Mouse (Mus musculus): Measurements from ENCODE around the gene 0610010K14Rik. TPM values are rescaled to one million over a fixed set of nuclear protein-coding genes. Genes with fewer than 3 reads are reported as not detected.

The 0610010K14Rik gene
- polyA plus RNA-seq, 1 experiment from 2014 or later = 222 TPM

DNA sequence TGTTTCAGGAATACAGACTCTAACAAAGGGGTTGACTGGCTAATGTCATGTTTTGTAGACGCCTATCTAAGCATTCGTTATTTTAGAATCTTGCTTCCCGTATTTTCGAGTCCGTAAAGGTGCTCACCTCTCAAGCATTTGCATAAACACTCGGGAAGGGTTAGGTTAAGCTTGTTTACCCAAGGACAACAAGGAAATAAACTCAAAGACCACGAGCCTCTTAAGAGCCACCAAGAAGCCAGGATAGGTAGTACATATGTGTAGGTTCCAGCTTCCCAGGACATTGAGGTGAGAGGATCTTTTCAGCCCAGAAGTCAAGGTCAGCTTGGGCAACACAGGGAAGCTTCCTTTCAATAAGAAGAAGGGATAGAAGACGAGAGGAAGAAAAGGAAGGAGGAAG is 38.6 kb downstream of the 0610010K14Rik start:
- 80% methylated on average over 8 of the region's 8 CpGs for WGBS

DNA sequence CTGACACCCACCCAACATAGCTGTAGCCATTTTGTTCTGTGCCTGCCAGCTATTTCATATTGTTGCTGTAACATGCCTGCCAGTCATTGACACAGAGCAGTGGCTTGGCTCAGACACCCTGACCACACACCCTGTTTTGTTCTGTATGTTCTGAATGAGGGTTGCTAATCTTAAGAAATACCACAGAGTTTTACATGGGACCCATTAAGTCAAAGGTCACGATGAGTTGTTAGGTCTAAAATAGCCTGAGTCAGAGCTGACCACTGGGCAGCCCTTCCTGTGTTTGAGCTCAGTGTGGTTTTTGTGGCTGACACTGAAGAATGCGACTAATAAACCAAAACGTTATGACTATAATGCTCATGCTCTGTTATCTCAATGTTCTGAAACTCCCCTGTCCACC is 39.4 kb downstream of the 0610010K14Rik start:
- Histone ChIP-seq H3K27me3 (no peaks in the 10 kb centered on the region), H3K9ac (replicated peaks) (no peak overlapping the region), H3K4me1 (replicated peaks) (no peaks in the 10 kb centered on the region; the same call in 1 of the 2 replicates), H3K9me3 (0 out of 2 replicates have a peak, but pooled peaks cover 5% of the 10 kb centered on the region), H3K4me2 (no peak overlapping the region), H3K4me3 (replicated peaks) (no peak overlapping the region), H3K36me3 (no peaks in the 10 kb centered on the region), H3K27ac (no peak overlapping the region)
- 89% methylated on average over 3 of the region's 3 CpGs for WGBS
- no peak for ATAC-seq (ENCODE audit: insufficient number of reproducible peaks, insufficient read depth, low FRiP score, low TSS enrichment, low read depth)

More for the DNA sequence above, 38.6 kb downstream of the 0610010K14Rik start:
- Histone ChIP-seq H3K9me3 (0 out of 2 replicates have a peak, but pooled peaks cover 5% of the 10 kb centered on the region), H3K9ac (replicated peaks) (no peak overlapping the region), H3K27ac (no peak overlapping the region), H3K27me3 (no peaks in the 10 kb centered on the region), H3K4me3 (replicated peaks) (no peak overlapping the region), H3K4me1 (replicated peaks) (no peaks in the 10 kb centered on the region; the same call in 1 of the 2 replicates), H3K36me3 (no peaks in the 10 kb centered on the region), H3K4me2 (no peak overlapping the region)
- ATAC-seq (ENCODE audit: insufficient number of reproducible peaks, insufficient read depth, low FRiP score, low TSS enrichment, low read depth) = no peak

DNA sequence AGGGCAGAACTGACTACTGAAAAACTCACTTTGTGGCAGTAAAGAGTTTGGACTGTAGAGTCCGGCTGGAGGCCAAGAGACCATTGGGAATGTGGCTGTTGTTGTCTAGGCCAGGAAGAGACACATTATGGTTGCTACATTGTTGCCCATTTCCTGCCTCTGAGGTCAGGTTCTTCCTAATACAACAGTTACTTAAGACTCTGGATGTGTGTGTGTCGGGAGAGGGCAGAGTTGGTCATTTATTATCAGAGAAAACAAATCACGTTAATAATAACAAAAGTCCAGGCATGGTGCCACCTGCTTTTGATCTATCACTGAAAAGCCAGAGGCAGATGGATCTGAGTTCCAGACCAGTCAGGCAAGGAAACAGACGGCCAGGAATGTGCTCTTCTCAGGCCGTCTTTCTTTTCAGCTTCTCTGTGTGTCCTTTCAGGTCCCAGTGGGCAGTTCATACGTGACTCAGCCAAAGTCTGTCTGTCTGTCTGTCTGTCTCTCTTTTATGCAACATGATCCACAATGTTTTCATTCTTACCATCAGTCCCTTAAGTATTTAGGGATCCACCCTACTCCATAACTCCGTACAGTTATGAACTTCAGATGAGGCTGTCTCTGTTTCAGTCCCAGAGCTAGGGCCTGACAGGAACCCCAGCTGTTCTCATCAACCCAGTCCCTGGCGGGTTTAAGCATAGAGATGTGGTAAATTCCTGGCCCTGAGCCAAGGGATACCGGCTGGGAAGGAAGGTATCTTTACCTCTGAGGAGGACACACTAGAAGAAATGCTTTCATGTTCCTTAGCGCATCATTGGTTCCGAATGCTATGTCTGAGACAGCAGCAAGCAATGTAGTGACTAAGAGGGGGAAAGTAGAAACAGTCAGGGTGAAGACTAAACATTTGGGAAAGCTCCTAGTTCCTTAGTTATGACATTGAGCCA is 44.1 kb downstream of the 0610010K14Rik start:
- 0 out of 2 replicates have a peak, but pooled peaks cover 5% of the 10 kb centered on the region for H3K9me3 ChIP-seq
- H3K27ac ChIP-seq = no peak overlapping the region
- 58% methylated on average over 11 of the region's 11 CpGs for WGBS
- no peak for ATAC-seq (ENCODE audit: insufficient number of reproducible peaks, insufficient read depth, low FRiP score, low TSS enrichment, low read depth)
- H3K9ac ChIP-seq (replicated peaks) = no peak overlapping the region
- H3K4me2 ChIP-seq = no peak overlapping the region
- H3K27me3 ChIP-seq = no peaks in the 10 kb centered on the region
- H3K4me3 ChIP-seq (replicated peaks) = no peak overlapping the region
- no peaks in the 10 kb centered on the region for H3K36me3 ChIP-seq
- no peaks in the 10 kb centered on the region for H3K4me1 ChIP-seq (replicated peaks)

DNA sequence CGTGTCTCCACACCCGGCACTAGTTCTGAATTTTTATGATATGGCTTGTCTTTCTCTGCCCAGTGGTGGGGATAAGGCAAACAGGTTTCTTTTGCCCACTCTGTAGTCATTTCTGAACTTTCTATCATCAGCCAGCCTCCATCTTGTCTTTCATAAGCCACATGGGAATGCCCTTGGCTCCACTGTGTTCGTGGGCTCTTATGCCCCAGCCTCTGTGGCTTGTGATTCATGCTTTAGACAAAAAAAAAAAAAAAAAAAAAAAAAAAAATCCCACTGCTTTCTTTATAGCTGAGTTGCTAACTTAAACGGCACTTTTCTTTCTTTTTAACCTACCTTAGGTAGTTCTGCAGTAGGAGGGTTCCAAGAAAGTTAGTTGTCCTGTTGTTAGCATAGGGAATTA is 45.6 kb downstream of the 0610010K14Rik start:
- Histone ChIP-seq H3K27ac (no peak overlapping the region), H3K4me1 (replicated peaks) (no peaks in the 10 kb centered on the region), H3K9ac (replicated peaks) (no peak overlapping the region), H3K27me3 (no peaks in the 10 kb centered on the region), H3K4me3 (replicated peaks) (no peak overlapping the region), H3K4me2 (no peak overlapping the region), H3K9me3 (0 out of 2 replicates have a peak, but pooled peaks cover 5% of the 10 kb centered on the region), H3K36me3 (no peaks in the 10 kb centered on the region)
- WGBS = 74% methylated on average over 4 of the region's 4 CpGs
- no peak for ATAC-seq (ENCODE audit: insufficient number of reproducible peaks, insufficient read depth, low FRiP score, low TSS enrichment, low read depth)

DNA sequence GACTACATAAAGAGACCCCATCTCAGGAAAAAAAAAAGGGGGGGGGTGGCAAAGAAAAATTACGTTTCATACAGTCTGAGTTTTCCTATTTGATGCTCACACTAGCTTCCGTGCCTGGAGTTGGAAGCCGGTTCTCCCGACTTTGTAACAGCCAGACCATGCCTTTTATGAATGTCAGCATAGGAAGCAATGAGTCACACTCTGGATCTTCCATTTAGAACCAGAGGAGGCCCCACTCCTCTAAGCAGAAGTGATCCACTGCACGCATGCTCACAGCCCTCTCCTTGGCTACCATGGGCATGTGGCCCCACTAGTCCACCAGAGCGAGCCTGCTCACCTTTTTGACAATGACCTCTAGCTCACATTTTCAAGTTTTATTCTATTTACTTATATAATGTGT is 46.5 kb downstream of the 0610010K14Rik start:
- ATAC-seq (ENCODE audit: insufficient number of reproducible peaks, insufficient read depth, low FRiP score, low TSS enrichment, low read depth) = no peak
- no peaks in the 10 kb centered on the region for H3K36me3 ChIP-seq
- no peaks in the 10 kb centered on the region for H3K27me3 ChIP-seq
- H3K4me2 ChIP-seq = no peak overlapping the region
- 0 out of 2 replicates have a peak, but pooled peaks cover 5% of the 10 kb centered on the region for H3K9me3 ChIP-seq
- 89% methylated on average over 6 of the region's 6 CpGs for WGBS
- no peak overlapping the region for H3K4me3 ChIP-seq (replicated peaks)
- no peak overlapping the region for H3K9ac ChIP-seq (replicated peaks)
- H3K4me1 ChIP-seq (replicated peaks) = no peaks in the 10 kb centered on the region
- H3K27ac ChIP-seq = no peak overlapping the region

DNA sequence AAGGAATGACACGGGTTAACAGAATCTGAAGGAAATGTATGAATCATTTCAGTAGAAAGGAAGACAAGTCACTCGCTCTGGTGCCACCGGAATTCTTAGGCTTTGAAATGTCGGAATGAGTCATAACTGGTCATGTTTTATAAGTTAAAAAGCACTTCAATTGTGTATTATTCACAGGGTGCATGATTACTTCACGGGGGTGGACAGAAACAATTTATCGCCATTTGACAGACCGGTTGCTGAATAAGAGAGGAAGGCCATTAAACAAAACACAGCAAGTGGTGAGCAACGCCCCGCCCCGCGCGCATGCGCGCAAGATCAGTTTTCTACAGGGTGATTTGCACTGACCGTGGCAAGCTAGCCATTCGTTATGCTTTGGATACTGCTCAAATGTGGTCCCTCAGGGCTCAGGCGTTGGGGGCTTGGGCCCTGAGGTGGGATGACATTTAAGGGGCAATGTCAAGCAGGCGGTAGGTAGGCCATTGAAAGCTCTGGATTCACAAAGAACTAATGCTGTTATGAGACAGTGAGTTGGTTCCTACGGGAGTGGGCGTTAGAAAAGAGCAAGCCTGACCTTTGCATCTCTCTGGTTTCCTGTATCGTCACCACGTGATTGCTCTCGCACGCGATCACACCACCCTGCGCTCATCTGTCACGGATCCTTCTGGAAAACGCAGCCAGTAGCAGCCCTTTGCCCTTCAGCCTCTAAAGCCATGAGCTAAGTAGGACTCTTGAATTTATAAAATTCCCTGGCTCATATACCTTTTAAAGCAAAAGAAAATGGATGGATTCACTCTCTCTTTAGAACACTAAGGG is 48.2 kb downstream of the 0610010K14Rik start:
- Histone ChIP-seq H3K27ac (no peak overlapping the region), H3K9me3 (no peaks in the 10 kb centered on the region), H3K27me3 (no peaks in the 10 kb centered on the region), H3K9ac (replicated peaks) (no peak overlapping the region), H3K36me3 (no peaks in the 10 kb centered on the region), H3K4me3 (replicated peaks) (no peak overlapping the region), H3K4me1 (replicated peaks) (no peaks in the 10 kb centered on the region), H3K4me2 (no peak overlapping the region)
- ATAC-seq (ENCODE audit: insufficient number of reproducible peaks, insufficient read depth, low FRiP score, low TSS enrichment, low read depth) = no peak
- 81% methylated on average over 28 of the region's 28 CpGs for WGBS

MicroRNA genes within 50 kb of the gene (microRNA counts, 519-probe panel; counts per million panel counts)
- microRNA mmu-miR-195 (not detected), microRNA mmu-miR-497 (not detected)

Small RNA genes within 50 kb of the gene (microRNA-seq; reads per million reads assigned to microRNA genes)
- gene Mir195a (485 reads per million, percentile 69 among the genes with 10 or more reads in this experiment), gene Mir497 (not detected), gene Mir497b (not detected)

Other genes with a start within 250 kb of the 0610010K14Rik start
- gene Gabarap, start 246.8 kb downstream of the 0610010K14Rik start, polyA plus RNA-seq (2016; fragmentation: Nextera tagmentation; extraction: Ambion mirVana) = 398 and 426 TPM in 2 replicates
- gene Phf23, start 242.1 kb downstream of the 0610010K14Rik start, polyA plus RNA-seq (2016; fragmentation: Nextera tagmentation; extraction: Ambion mirVana) = 102 and 108 TPM in 2 replicates
- 69.4 and 69.5 TPM in 2 replicates for gene Dvl2, start 237.3 kb downstream of the 0610010K14Rik start, polyA plus RNA-seq (2016; fragmentation: Nextera tagmentation; extraction: Ambion mirVana)
- 65.9 and 67.1 TPM in 2 replicates for gene Acadvl, start 222.5 kb downstream of the 0610010K14Rik start, polyA plus RNA-seq (2016; fragmentation: Nextera tagmentation; extraction: Ambion mirVana)
- 10.6 and 13.6 TPM in 2 replicates for gene Dlg4, start 221.0 kb downstream of the 0610010K14Rik start, polyA plus RNA-seq (2016; fragmentation: Nextera tagmentation; extraction: Ambion mirVana)
- 1.5 and 2.3 TPM in 2 replicates for gene Asgr1, start 183.8 kb downstream of the 0610010K14Rik start, polyA plus RNA-seq (2016; fragmentation: Nextera tagmentation; extraction: Ambion mirVana)
- gene Asgr2, start 145.3 kb downstream of the 0610010K14Rik start, polyA plus RNA-seq (2016; fragmentation: Nextera tagmentation; extraction: Ambion mirVana) = 0.22 TPM in 1 of 2 replicates, not detected in the other
- not detected in 2 replicates for gene Mgl2, start 107.6 kb downstream of the 0610010K14Rik start, polyA plus RNA-seq (2016; fragmentation: Nextera tagmentation; extraction: Ambion mirVana)
- 0.28 TPM in 1 of 2 replicates, not detected in the other for gene Clec10a, start 81.7 kb downstream of the 0610010K14Rik start, polyA plus RNA-seq (2016; fragmentation: Nextera tagmentation; extraction: Ambion mirVana)
- gene Slc16a11, start 25.2 kb downstream of the 0610010K14Rik start, polyA plus RNA-seq (2016; fragmentation: Nextera tagmentation; extraction: Ambion mirVana) = 1.5 and 1.8 TPM in 2 replicates
- 16.1 and 18.5 TPM in 2 replicates for gene Slc16a13, start 16.9 kb downstream of the 0610010K14Rik start, polyA plus RNA-seq (2016; fragmentation: Nextera tagmentation; extraction: Ambion mirVana)
- gene Bcl6b, start 8.1 kb downstream of the 0610010K14Rik start, polyA plus RNA-seq (2016; fragmentation: Nextera tagmentation; extraction: Ambion mirVana) = 7.1 and 8.2 TPM in 2 replicates
- 9.9 and 10.4 TPM in 2 replicates for gene Gm21988, start 1.9 kb upstream of the 0610010K14Rik start, polyA plus RNA-seq (2016; fragmentation: Nextera tagmentation; extraction: Ambion mirVana)
- gene Rnasek, start 1.9 kb upstream of the 0610010K14Rik start, polyA plus RNA-seq (2016; fragmentation: Nextera tagmentation; extraction: Ambion mirVana) = 117 and 118 TPM in 2 replicates
- 2.8 and 3.5 TPM in 2 replicates for gene Alox12, start 17.4 kb upstream of the 0610010K14Rik start, polyA plus RNA-seq (2016; fragmentation: Nextera tagmentation; extraction: Ambion mirVana)
- gene Alox12e, start 84.7 kb upstream of the 0610010K14Rik start, polyA plus RNA-seq (2016; fragmentation: Nextera tagmentation; extraction: Ambion mirVana) = not detected in 2 replicates
- 0.09 TPM in 1 of 2 replicates, not detected in the other for gene Alox15, start 114.1 kb upstream of the 0610010K14Rik start, polyA plus RNA-seq (2016; fragmentation: Nextera tagmentation; extraction: Ambion mirVana)
- 44.7 and 53.5 TPM in 2 replicates for gene Pelp1, start 172.1 kb upstream of the 0610010K14Rik start, polyA plus RNA-seq (2016; fragmentation: Nextera tagmentation; extraction: Ambion mirVana)
- 18.8 and 19.5 TPM in 2 replicates for gene Arrb2, start 194.7 kb upstream of the 0610010K14Rik start, polyA plus RNA-seq (2016; fragmentation: Nextera tagmentation; extraction: Ambion mirVana)
- 43.0 and 44.0 TPM in 2 replicates for gene Med11, start 214.0 kb upstream of the 0610010K14Rik start, polyA plus RNA-seq (2016; fragmentation: Nextera tagmentation; extraction: Ambion mirVana)
- 0.40 and 0.58 TPM in 2 replicates for gene Zmynd15, start 221.5 kb upstream of the 0610010K14Rik start, polyA plus RNA-seq (2016; fragmentation: Nextera tagmentation; extraction: Ambion mirVana)
- 1.1 and 1.9 TPM in 2 replicates for gene Cxcl16, start 222.1 kb upstream of the 0610010K14Rik start, polyA plus RNA-seq (2016; fragmentation: Nextera tagmentation; extraction: Ambion mirVana)